Mouse (Mus musculus): Measurements from ENCODE around the gene Acly. TPM values are rescaled to one million over a fixed set of nuclear protein-coding genes. Genes with fewer than 3 reads are reported as not detected.

The Acly gene
- polyA plus RNA-seq, 1 experiment from 2014 or later: 227 TPM

DNA sequence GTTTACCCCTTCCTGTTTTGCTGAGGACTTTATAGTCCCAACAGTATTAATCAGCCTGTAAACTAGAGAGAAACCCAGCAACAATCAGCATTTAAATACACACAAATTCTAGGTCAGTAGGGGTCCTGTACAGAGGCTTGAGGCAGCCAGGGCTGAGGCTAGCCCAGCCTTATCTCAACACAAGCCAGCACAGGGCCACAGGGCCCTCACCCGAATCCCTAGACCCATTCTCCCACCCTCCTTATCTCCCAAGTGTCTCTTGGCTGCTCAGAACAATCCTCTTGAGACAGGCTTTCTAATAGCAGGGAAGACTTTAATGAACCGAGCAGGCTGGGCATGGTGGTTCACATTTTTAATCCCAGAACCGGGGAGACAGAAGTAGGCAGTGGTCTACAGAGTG, 27.6 kb downstream of the Acly start:
- Histone ChIP-seq H3K4me2 (no peak overlapping the region), H3K4me3 (no peak overlapping the region), H3K9me3 (no peaks in the 10 kb centered on the region), H3K27me3 (replicated peaks) (no peaks in the 10 kb centered on the region), H3K9ac (no peak overlapping the region), H3K4me1 (peaks cover 6% of the 10 kb centered on the region; the same call in 1 of the 2 replicates), H3K36me3 (replicated peaks) (peaks cover 69% of the 10 kb centered on the region), H3K27ac (no peak overlapping the region)
- WGBS: 71% methylated on average over 3 of the region's 3 CpGs
- ATAC-seq (replicated peaks): no peak

DNA sequence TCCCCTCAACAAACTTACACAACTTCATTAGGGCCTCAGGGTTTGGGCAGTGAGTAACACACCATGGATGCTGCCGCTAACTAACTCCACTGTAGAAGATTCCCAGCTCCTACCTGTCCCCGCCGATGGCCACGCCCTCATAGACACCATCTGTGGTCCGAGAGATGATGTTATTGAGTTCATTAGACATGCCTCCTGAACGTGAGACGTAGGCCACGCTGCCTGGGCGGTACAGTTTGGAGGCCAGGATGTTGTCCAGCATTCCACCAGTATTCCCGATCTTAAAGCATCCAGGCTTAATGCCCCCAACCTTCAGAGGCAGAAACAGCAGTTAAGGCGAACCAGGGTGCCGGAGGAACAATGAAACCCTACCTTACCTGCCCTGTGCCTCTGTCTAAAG, 34.0 kb downstream of the Acly start:
- Histone ChIP-seq H3K27ac (no peak overlapping the region), H3K27me3 (replicated peaks) (no peaks in the 10 kb centered on the region), H3K36me3 (replicated peaks) (peaks cover 83% of the 10 kb centered on the region), H3K9me3 (no peaks in the 10 kb centered on the region), H3K4me2 (no peak overlapping the region), H3K4me1 (no peaks in the 10 kb centered on the region), H3K4me3 (no peak overlapping the region), H3K9ac (no peak overlapping the region)
- no peak for ATAC-seq (replicated peaks)
- 94% methylated on average over 12 of the region's 12 CpGs for WGBS

DNA sequence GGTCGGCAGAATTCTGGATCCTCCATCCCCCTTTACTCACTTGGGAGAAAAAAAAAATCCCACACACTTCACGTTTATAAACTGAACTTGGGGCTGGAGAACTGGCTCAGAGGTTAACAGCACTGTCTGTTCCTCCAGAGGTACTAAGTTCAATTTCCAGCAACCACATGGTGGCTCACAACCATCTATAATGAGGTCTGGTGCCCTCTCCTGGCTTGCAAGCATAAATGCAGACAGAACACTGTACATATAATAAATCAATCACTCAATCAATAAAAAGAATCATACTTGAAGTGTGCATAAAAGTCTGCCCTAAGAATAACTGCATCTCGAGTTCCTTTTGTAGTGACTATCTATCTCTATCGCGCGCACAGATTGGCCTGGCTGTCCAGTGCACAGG, 36.8 kb downstream of the Acly start:
- Histone ChIP-seq H3K4me2 (no peak overlapping the region), H3K36me3 (replicated peaks) (peaks cover 67% of the 10 kb centered on the region), H3K4me1 (no peaks in the 10 kb centered on the region), H3K9me3 (no peaks in the 10 kb centered on the region), H3K27me3 (replicated peaks) (no peaks in the 10 kb centered on the region), H3K9ac (no peak overlapping the region), H3K4me3 (no peak overlapping the region), H3K27ac (no peak overlapping the region)
- ATAC-seq (replicated peaks): no peak
- 89% methylated on average over 6 of the region's 6 CpGs for WGBS

DNA sequence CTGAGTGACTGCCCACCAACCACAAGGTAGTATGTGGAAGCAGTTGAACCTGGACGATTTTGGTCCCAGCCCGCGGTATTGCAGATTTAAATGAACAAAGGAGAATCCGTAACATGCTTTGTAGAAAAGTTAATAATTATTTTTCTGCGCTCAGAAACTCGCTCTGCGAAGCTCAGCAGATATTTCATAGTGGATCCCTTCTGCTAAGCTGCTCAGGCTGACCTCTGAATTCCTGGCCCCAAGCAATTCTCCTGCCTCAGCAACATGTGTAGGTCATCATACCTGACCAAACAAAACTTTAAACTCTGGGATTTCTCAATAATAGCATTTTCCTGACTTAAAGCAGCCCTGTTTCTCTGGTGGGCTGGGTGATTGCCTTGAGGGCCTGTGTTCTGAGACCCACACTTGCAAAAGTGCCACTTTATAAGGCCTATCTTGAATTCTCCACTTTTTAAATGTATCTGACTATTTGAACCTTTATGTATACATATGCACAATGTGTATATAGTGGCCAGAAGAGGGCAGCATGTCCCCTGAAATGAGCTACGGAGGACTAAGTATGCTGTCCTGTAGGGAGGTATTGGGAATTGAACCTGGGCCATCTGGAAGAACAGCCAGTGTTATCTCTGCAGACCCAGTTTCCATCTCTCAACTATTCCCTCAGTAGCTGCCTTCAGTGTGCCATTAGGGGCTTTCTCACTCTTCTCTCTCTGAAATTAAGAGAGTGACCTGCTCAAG, 41.8 kb downstream of the Acly start:
- ATAC-seq (replicated peaks): no peak
- H3K27me3 ChIP-seq (replicated peaks): no peaks in the 10 kb centered on the region
- no peak overlapping the region for H3K4me2 ChIP-seq

DNA sequence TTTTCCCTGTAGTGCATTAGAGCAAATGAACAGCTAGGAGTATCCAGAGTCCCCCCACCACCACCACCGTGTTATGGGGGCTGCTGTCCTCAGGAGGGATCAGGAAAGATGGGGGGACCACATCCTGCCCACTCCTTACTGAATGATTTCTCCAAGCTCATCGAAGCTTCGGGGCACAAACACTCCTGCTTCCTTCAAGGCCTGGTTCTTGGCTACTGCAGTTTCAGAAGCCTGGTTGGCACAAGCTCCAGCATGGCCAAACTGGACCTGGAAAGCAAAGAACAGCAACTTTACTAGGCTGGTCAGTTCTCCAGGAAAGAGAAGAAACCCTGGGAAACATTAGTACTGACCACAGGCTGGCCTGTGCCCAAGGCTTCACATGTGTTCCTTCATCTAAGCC, 43.3 kb downstream of the Acly start:
- H3K4me2 ChIP-seq: no peak overlapping the region
- WGBS: 99% methylated on average over 3 of the region's 3 CpGs
- H3K27ac ChIP-seq: no peak overlapping the region
- H3K36me3 ChIP-seq (replicated peaks): peaks cover 66% of the 10 kb centered on the region
- no peaks in the 10 kb centered on the region for H3K9me3 ChIP-seq
- no peak for ATAC-seq (replicated peaks)
- no peak overlapping the region for H3K9ac ChIP-seq
- no peaks in the 10 kb centered on the region for H3K4me1 ChIP-seq
- H3K27me3 ChIP-seq (replicated peaks): no peaks in the 10 kb centered on the region
- no peak overlapping the region for H3K4me3 ChIP-seq

More for the DNA sequence above, 41.8 kb downstream of the Acly start:
- Histone ChIP-seq H3K4me1 (no peaks in the 10 kb centered on the region), H3K36me3 (replicated peaks) (peaks cover 68% of the 10 kb centered on the region), H3K9ac (no peak overlapping the region), H3K4me3 (no peak overlapping the region), H3K27ac (no peak overlapping the region), H3K9me3 (no peaks in the 10 kb centered on the region)
- 86% methylated on average over 8 of the region's 8 CpGs for WGBS

DNA sequence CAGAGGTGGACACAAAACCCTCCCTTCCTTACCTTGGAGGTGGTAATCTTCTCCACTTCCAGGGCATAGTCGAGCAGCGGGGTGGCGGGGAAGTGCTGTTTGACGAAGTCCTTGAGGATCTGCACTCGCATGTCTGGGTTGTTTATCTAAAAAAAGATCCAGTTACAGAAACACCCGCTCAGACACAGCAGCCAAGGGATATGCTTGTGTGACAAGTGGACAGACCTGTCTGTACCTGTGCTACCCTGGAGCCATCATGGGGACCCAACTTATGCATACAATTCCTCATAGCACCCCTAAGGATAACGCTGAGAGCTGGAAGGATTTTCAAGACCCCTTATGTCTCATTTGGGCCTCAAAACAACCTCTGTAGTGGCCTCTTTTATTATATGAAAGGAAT, 48.6 kb downstream of the Acly start:
- no peaks in the 10 kb centered on the region for H3K4me1 ChIP-seq
- no peak overlapping the region for H3K4me2 ChIP-seq
- no peak for ATAC-seq (replicated peaks)
- 94% methylated on average over 7 of the region's 7 CpGs for WGBS
- H3K27ac ChIP-seq: no peak overlapping the region
- H3K27me3 ChIP-seq (replicated peaks): no peaks in the 10 kb centered on the region
- no peak overlapping the region for H3K4me3 ChIP-seq
- H3K36me3 ChIP-seq (replicated peaks): peaks cover 55% of the 10 kb centered on the region
- no peaks in the 10 kb centered on the region for H3K9me3 ChIP-seq
- no peak overlapping the region for H3K9ac ChIP-seq

DNA sequence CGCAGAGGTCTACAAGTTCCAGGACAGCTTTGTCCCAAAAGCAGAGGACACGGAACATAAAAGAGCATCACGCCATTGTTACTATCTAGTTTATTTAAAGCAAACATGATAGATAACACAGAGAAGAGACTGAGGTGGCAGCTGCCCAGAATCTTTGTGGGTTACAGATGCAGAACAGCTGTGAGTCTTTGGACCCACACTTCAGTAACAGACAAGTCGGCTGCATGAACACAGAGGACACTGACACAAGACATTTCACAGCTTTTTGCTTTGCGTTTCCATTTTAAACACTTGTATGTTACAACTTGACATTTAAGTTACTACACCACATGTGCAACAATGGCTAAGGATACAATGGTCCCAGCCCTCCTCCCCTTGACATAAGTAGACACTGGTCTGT, 51.5 kb downstream of the Acly start:
- Histone ChIP-seq H3K9ac (no peak overlapping the region), H3K27ac (no peak overlapping the region), H3K36me3 (replicated peaks) (peaks cover 34% of the 10 kb centered on the region), H3K27me3 (replicated peaks) (no peaks in the 10 kb centered on the region), H3K4me3 (no peak overlapping the region), H3K9me3 (no peaks in the 10 kb centered on the region), H3K4me1 (peaks cover under 1% of the 10 kb centered on the region; the same call in 1 of the 2 replicates), H3K4me2 (no peak overlapping the region)
- 99% methylated on average over 5 of the region's 5 CpGs for WGBS
- no peak for ATAC-seq (replicated peaks)

DNA sequence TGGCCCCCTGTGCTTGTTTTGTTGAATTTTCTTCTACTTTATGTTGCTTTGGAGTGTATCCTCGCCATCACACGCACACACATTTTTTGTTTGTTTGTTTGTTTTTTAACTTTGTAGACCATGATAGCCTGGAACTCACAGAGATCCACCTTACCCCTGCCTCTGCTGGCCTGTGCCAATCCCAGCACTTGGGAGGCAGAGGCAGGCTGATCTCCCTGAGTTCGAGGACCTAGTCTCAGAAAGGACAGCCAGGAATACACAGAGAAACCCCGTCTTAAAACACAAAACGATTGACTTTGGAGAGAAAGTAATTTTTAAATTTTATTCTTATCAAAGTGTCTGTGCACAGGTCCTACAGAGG, 54.9 kb downstream of the Acly start:
- Histone ChIP-seq H3K27ac (peak overlapping the region; percentile 52; the same call in 1 of the 2 replicates), H3K36me3 (replicated peaks) (peaks cover 14% of the 10 kb centered on the region), H3K4me3 (peak overlapping the region; percentile 99), H3K9me3 (no peaks in the 10 kb centered on the region), H3K4me1 (peaks cover 30% of the 10 kb centered on the region), H3K9ac (0 out of 2 replicates have a peak overlapping the region, but pooled peaks have one; percentile 95), H3K4me2 (peak overlapping the region; percentile 64; the same call in 1 of the 2 replicates), H3K27me3 (replicated peaks) (no peaks in the 10 kb centered on the region)
- 32% methylated on average over 5 of the region's 5 CpGs for WGBS
- peak; percentile 53 for ATAC-seq (replicated peaks)

DNA sequence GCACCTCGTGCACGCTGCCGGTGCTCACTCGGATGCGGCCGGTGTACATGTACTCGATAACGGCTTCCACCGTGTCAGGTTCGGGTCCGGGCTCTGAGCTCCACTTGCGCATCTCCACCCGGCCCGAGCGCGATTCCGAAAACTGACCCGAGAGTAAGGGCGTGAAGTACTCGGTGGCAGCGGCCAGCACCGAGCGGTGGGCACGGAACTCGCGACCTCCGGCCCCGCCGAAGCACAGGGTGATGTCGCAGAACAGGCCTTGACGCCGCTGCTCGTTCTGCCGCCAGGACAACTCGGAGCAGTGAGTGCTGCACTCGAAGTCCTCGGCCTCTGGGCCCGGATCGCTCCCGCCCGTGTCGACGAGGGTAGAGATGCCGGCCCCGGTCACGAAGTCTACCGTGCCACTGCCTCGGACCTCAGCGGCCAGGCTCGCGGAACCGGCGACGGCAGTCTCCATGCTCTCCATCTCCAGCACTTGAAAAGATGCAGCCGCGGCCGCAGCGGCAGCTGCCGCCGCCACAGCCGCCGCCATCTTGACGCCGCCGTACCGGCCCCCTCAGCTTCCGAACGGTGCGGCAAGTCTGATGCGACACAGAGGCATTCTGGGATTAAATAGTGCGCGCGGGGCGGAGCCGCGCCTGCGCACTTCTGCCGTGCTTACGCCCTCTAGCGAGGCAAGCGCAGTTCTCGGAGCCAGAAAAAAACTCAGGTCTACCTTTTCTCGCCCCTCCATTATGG, 55.4 kb downstream of the Acly start, which contains the start of gene Klhl11:
Gene Klhl11, minus strand, starts transcription at position 545 of the 738 bp plus-strand sequence.
- peaks cover 13% of the 10 kb centered on the region; the same call in 1 of the 2 replicates for H3K36me3 ChIP-seq (replicated peaks)
- H3K4me1 ChIP-seq: peaks cover 30% of the 10 kb centered on the region
- peak; percentile 92 for ATAC-seq (replicated peaks)
- peak within 1 kb of the TSS; percentile 99 for H3K4me3 ChIP-seq
- H3K27ac ChIP-seq: peak within 1 kb of the TSS; percentile 93
- no peaks in the 10 kb centered on the region for H3K27me3 ChIP-seq (replicated peaks)
- peak within 1 kb of the TSS; percentile 64 for H3K4me2 ChIP-seq
- WGBS: under 1% methylated on average over 83 of the region's 83 CpGs
- H3K9ac ChIP-seq: peak within 1 kb of the TSS; percentile 95
- H3K9me3 ChIP-seq: no peaks in the 10 kb centered on the region

DNA sequence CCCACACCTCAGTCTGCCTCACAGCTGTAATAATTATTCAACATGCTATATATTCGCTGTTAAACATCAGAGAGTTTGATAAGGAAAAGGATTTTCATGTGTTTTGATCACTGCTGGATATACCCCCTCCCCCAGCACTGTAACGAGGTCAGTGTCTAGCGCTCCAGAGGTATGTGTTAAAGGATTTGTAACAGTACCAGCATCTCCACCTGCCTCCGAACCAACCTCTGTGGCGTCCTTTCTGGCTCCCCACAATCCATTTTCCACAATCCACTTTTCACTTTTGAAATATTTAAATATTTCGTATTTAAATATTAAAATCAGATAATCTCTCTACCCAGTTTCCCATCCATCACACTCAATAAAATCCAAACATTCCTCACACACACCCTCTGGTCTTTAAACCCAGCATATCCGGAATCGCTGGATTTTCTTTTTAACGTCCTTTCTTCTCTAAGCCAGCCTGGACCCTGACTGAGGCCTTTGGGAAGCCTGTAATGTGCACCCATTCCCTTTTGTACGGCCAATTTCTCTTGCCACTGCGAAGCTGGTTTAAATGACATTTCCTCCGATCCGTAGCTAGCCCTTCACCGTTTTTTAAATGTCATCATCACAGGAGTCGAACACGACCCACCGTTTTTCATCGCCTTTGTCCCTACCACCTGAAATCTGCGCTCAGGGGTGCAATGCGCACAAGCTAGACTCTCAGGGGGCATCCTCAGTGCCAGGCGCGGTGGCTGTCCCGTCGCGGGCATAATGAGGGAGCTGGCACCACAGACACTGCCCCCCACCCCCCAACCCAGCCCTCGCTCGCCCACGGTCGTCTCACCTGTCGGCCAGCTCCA, 56.2 kb downstream of the Acly start:
- H3K4me3 ChIP-seq: peak overlapping the region; percentile 99
- peak overlapping the region; percentile 64 for H3K4me2 ChIP-seq
- H3K4me1 ChIP-seq: peaks cover 30% of the 10 kb centered on the region
- peaks cover 8% of the 10 kb centered on the region; the same call in 1 of the 2 replicates for H3K36me3 ChIP-seq (replicated peaks)
- WGBS: 3% methylated on average over 30 of the region's 30 CpGs
- H3K27ac ChIP-seq: peak overlapping the region; percentile 93
- H3K9ac ChIP-seq: peak overlapping the region; percentile 95
- ATAC-seq (replicated peaks): peak; percentile 43
- H3K9me3 ChIP-seq: no peaks in the 10 kb centered on the region
- H3K27me3 ChIP-seq (replicated peaks): no peaks in the 10 kb centered on the region

DNA sequence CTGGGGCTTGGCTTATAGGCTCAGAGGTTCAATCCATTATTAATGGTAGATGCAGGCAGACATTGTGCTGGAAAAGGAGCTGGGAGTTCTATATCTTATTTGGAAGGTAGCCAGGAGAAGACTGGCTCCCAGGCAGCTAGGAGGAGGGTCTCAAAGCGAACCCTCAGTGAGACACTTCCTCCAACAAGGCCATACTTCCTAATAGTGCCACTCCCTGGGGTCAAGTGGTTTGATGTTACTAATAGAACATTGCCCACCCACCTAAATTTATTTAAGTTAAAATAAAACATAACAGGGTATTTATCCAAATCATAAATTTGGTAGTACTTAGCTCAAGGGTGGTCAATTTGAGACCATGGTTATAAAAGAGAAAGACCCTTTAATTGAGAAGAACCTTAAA, 62.0 kb downstream of the Acly start:
- peaks cover 12% of the 10 kb centered on the region; the same call in 1 of the 2 replicates for H3K36me3 ChIP-seq (replicated peaks)
- no peak overlapping the region for H3K4me2 ChIP-seq
- WGBS: 83% methylated on average over 1 of the region's 1 CpGs
- ATAC-seq (replicated peaks): no peak
- no peak overlapping the region for H3K27ac ChIP-seq
- H3K9me3 ChIP-seq: no peaks in the 10 kb centered on the region
- peaks cover 25% of the 10 kb centered on the region for H3K4me1 ChIP-seq
- H3K27me3 ChIP-seq (replicated peaks): no peaks in the 10 kb centered on the region
- no peak overlapping the region for H3K4me3 ChIP-seq
- H3K9ac ChIP-seq: no peak overlapping the region
